In the genomic region with DNA sequence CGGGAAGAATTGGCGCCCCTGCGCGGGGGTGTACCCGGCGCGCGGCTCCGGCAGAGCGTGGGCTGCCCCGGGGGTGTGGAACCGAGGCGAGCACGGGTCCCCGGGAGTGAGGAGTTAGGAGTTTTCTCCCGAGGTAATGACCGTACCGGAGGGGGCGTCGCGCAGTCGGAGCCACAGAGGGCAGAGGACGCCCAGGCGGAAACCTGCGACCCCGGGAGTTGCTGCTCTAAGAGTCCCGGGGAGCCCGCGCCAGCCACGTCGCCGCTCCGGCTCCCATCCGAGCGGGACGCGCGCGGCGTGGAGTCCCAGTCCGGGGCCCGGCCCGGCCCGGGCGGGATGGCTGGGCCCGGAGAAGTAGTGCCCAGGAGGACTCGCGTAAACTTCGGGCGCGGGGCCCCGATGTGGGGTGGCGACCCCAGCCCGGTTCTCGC, we compare ENCODE assay signal across 8 mouse cellular contexts. TPM values are rescaled to one million over a fixed set of nuclear protein-coding genes. Genes with fewer than 3 reads are reported as not detected.
DNase-seq lines count a peak whose midpoint lies in the region; ATAC-seq and TF ChIP-seq lines count a peak whose summit lies in the region.

No protein-coding gene starts in this region.

- H3K9ac ChIP-seq in kidney, embryonic 15.5 days: peak overlapping the region; percentile 95
- peak overlapping the region; percentile 93 for H3K9ac ChIP-seq in ES-E14 (ENCODE audit: insufficient read depth, low read depth, low read length, poor library complexity, severe bottlenecking)
- H3K9ac ChIP-seq in embryonic facial prominence, embryonic 11.5 days (replicated peaks; ENCODE audit: low read length): peak overlapping the region; percentile 86
- H3K9ac ChIP-seq in intestine, embryonic 15.5 days: peak overlapping the region; percentile 98
- peak overlapping the region; percentile 75 for H3K9ac ChIP-seq in midbrain, embryonic 14.5 days (replicated peaks; ENCODE audit: low read length)

- peak overlapping the region; percentile 75 for H3K4me2 ChIP-seq in kidney, embryonic 15.5 days
- peak overlapping the region; percentile 75 for H3K4me2 ChIP-seq in embryonic facial prominence, embryonic 11.5 days (ENCODE audit: low read depth, low read length)
- H3K4me2 ChIP-seq in intestine, embryonic 15.5 days (replicated peaks): peak overlapping the region; percentile 65
- H3K4me2 ChIP-seq in midbrain, embryonic 14.5 days (ENCODE audit: low read length): peak overlapping the region; percentile 86

- in situ Hi-C loops in ES-E14 (cut with MboI; ENCODE audit: low sequenced_read_pairs in 2 of 2, unreplicated experiment in 2 of 2): no loop called here

- H3K4me1 ChIP-seq in kidney, embryonic 15.5 days: peaks cover 9% of the 10 kb centered on the region
- peaks cover 5 to 14% of the 10 kb centered on the region in 2 experiments; a peak in 3 of 4 replicates for H3K4me1 ChIP-seq in ES-E14 (ENCODE audit: control insufficient read depth in 2 of 2, insufficient read depth in 2 of 2, low read length in 2 of 2, poor library complexity in 1 of 2)
- no peaks in the 10 kb centered on the region for H3K4me1 ChIP-seq in embryonic facial prominence, embryonic 11.5 days (ENCODE audit: control insufficient read depth, insufficient read depth, low read length)
- 0 out of 2 replicates have a peak, but pooled peaks cover 7% of the 10 kb centered on the region for H3K4me1 ChIP-seq in intestine, embryonic 15.5 days (replicated peaks)
- H3K4me1 ChIP-seq in midbrain, embryonic 14.5 days (ENCODE audit: control insufficient read depth, insufficient read depth, low read length): no peaks in the 10 kb centered on the region

- under 1% methylated on average over 37 of the region's 55 CpGs for WGBS in kidney, embryonic 15.5 days
- 0% methylated on average over 38 of the region's 55 CpGs for WGBS in embryonic facial prominence, embryonic 11.5 days
- WGBS in intestine, embryonic 15.5 days: under 1% methylated on average over 55 of the region's 55 CpGs
- 0% methylated on average over 52 of the region's 55 CpGs for WGBS in midbrain, embryonic 14.5 days

- H3K36me3 ChIP-seq in kidney, embryonic 15.5 days: no peaks in the 10 kb centered on the region
- no peaks in the 10 kb centered on the region for H3K36me3 ChIP-seq in ES-E14 (ENCODE audit: control insufficient read depth, insufficient read depth, low read length, poor library complexity, severe bottlenecking)
- no peaks in the 10 kb centered on the region for H3K36me3 ChIP-seq in embryonic facial prominence, embryonic 11.5 days (replicated peaks; ENCODE audit: control insufficient read depth, insufficient read depth, low read depth, low read length)
- no peaks in the 10 kb centered on the region for H3K36me3 ChIP-seq in intestine, embryonic 15.5 days
- no peaks in the 10 kb centered on the region for H3K36me3 ChIP-seq in midbrain, embryonic 14.5 days (ENCODE audit: control insufficient read depth, insufficient read depth, low read length)

- H3K9me3 ChIP-seq in kidney, embryonic 15.5 days (replicated peaks): no peaks in the 10 kb centered on the region; the same call in 1 of the 2 replicates
- H3K9me3 ChIP-seq in ES-E14 (ENCODE audit: control insufficient read depth, insufficient read depth, low read depth, low read length): no peaks in the 10 kb centered on the region
- H3K9me3 ChIP-seq in embryonic facial prominence, embryonic 11.5 days (replicated peaks; ENCODE audit: control insufficient read depth, low read length): no peaks in the 10 kb centered on the region
- H3K9me3 ChIP-seq in intestine, embryonic 15.5 days: no peaks in the 10 kb centered on the region
- H3K9me3 ChIP-seq in midbrain, embryonic 14.5 days (ENCODE audit: control insufficient read depth, low read length): no peaks in the 10 kb centered on the region

- ATAC-seq in kidney, embryonic 15.5 days (replicated peaks; ENCODE audit: low FRiP score): peak; percentile 68
- peak; percentile 55 for ATAC-seq in embryonic facial prominence, embryonic 11.5 days (replicated peaks; ENCODE audit: insufficient number of reproducible peaks, low FRiP score, low TSS enrichment, low read depth)
- ATAC-seq in intestine, embryonic 15.5 days: peak; percentile 35
- ATAC-seq in midbrain, embryonic 14.5 days (ENCODE audit: low FRiP score, low TSS enrichment): peak; percentile 67

- no peaks in the 10 kb centered on the region for H3K27me3 ChIP-seq in kidney, embryonic 15.5 days
- H3K27me3 ChIP-seq in embryonic facial prominence, embryonic 11.5 days (ENCODE audit: control insufficient read depth, insufficient read depth, low read length): no peaks in the 10 kb centered on the region
- no peaks in the 10 kb centered on the region for H3K27me3 ChIP-seq in intestine, embryonic 15.5 days (replicated peaks)
- H3K27me3 ChIP-seq in midbrain, embryonic 14.5 days (ENCODE audit: control insufficient read depth, insufficient read depth, low read length): no peaks in the 10 kb centered on the region

- H3K27ac ChIP-seq in kidney, embryonic 15.5 days: peak overlapping the region; percentile 91
- peak overlapping the region; percentile 78 for H3K27ac ChIP-seq in ES-E14 (ENCODE audit: insufficient read depth, low read depth, low read length, poor library complexity, severe bottlenecking)
- peak overlapping the region; percentile 87 for H3K27ac ChIP-seq in embryonic facial prominence, embryonic 11.5 days (replicated peaks; ENCODE audit: low read depth, low read length)
- H3K27ac ChIP-seq in intestine, embryonic 15.5 days: peak overlapping the region; percentile 92
- H3K27ac ChIP-seq in midbrain, embryonic 14.5 days (replicated peaks; ENCODE audit: low read depth, low read length): peak overlapping the region; percentile 90

- H3K4me3 ChIP-seq in kidney, embryonic 15.5 days (replicated peaks): peak overlapping the region; percentile 97
- peak overlapping the region; percentile 85 to 95 for H3K4me3 ChIP-seq in ES-E14 (ENCODE audit: insufficient read depth in 1 of 2, low read depth in 1 of 2, low read length in 2 of 2, poor library complexity in 1 of 2, severe bottlenecking in 1 of 2)
- peak overlapping the region; percentile 87 for H3K4me3 ChIP-seq in embryonic facial prominence, embryonic 11.5 days (ENCODE audit: low read depth, low read length)
- H3K4me3 ChIP-seq in intestine, embryonic 15.5 days (replicated peaks): peak overlapping the region; percentile 96
- peak overlapping the region; percentile 88 for H3K4me3 ChIP-seq in midbrain, embryonic 14.5 days (replicated peaks; ENCODE audit: low read depth, low read length)

- DNase-seq in kidney, postnatal 14 days: no peak
- DNase-seq in ES-E14 (ENCODE audit: low read depth, low spot score): no peak
- no peak for DNase-seq in embryonic facial prominence, embryonic 11.5 days (ENCODE audit: low spot score)
- DNase-seq in midbrain, embryonic 14.5 days: peak; percentile 67
- DNase-seq in right cerebral cortex, postnatal 4 days: no peak
- no peak for DNase-seq in urinary bladder, postnatal 10 days (ENCODE audit: low spot score)

TF ChIP-seq in ES-E14, 5 proteins besides CTCF, POLR2A, EP300 and RAD21:
- TF ChIP-seq MAFK (IDR thresholded peaks at IDR 0.05; ENCODE audit: insufficient read depth, low read depth, low read length): no peak

RNA-seq across cellular contexts. Expression of gene Foxn2, which starts 0.5 kb away (rescaled TPM):
- 14.6 and 15.8 TPM in 2 replicates for polyA plus RNA-seq in kidney, embryonic 15.5 days (2015; fragmentation: Nextera tagmentation; extraction: Ambion mirVana)
- 26.6 and 29.7 TPM in 2 replicates for total RNA-seq in ES-E14 (2012; rRNA removed)
- polyA plus RNA-seq in embryonic facial prominence, embryonic 11.5 days (2014; fragmentation: Nextera tagmentation; extraction: Ambion mirVana): 8.0 and 9.3 TPM in 2 replicates
- polyA plus RNA-seq in intestine, embryonic 15.5 days (2015; fragmentation: Nextera tagmentation; extraction: Ambion mirVana): 16.2 and 16.4 TPM in 2 replicates
- 7.7 and 9.8 TPM in 2 replicates for polyA plus RNA-seq in midbrain, embryonic 14.5 days (2014; fragmentation: Nextera tagmentation; extraction: Ambion mirVana)
